Mouse (Mus musculus): ENCODE results near the gene Zfp683.

- TF ChIP-seq CTCF (IDR thresholded peaks at IDR 0.05; ENCODE audit: low read depth, low read length) (no peak), EP300 (IDR thresholded peaks at IDR 0.05; ENCODE audit: insufficient read depth, low read depth, low read length) (no peak)
These were observed 37.5 kb downstream of the Zfp683 start for GRCm38 (mm10) chr4:134091225-134091529.
